Mouse (Mus musculus) adrenal gland, postnatal 4 days (tissue): ENCODE data around the gene D330045A20Rik. TPM values are rescaled to one million over a fixed set of nuclear protein-coding genes. Genes with fewer than 3 reads are reported as not detected.
"Not testable (repeated sequence)": the region's sequence is repeated elsewhere in the genome, so short reads cannot be mapped to it uniquely, and the experiment has no call there.

Experiments used
- DNase-seq, 2 experiments: peaks; one replicate each; pipeline ENCODE4 v3.0.0; 2021 to 2022; ENCODE audit warnings: low spot score in 2 of 2, mixed read lengths in 2 of 2
- long read RNA-seq, 2 experiments: library from polyadenylated mRNA; stranded (forward); transcript quantifications; one replicate each; pipeline ENCODE4 v2.0.0; 2021
- total RNA-seq, 2 experiments: library from RNA; stranded (reverse); gene quantifications; 2 replicates each; pipeline ENCODE4 v1.2.3; 2021

Gene D330045A20Rik
- 1 to 10 TPM in 1 of 2 experiments, under 1 TPM in 1; 0.98 to 1.2 TPM for total RNA-seq
- long read RNA-seq, experiment 1: 0 reads
- long read RNA-seq, experiment 2: 0 reads

DNA sequence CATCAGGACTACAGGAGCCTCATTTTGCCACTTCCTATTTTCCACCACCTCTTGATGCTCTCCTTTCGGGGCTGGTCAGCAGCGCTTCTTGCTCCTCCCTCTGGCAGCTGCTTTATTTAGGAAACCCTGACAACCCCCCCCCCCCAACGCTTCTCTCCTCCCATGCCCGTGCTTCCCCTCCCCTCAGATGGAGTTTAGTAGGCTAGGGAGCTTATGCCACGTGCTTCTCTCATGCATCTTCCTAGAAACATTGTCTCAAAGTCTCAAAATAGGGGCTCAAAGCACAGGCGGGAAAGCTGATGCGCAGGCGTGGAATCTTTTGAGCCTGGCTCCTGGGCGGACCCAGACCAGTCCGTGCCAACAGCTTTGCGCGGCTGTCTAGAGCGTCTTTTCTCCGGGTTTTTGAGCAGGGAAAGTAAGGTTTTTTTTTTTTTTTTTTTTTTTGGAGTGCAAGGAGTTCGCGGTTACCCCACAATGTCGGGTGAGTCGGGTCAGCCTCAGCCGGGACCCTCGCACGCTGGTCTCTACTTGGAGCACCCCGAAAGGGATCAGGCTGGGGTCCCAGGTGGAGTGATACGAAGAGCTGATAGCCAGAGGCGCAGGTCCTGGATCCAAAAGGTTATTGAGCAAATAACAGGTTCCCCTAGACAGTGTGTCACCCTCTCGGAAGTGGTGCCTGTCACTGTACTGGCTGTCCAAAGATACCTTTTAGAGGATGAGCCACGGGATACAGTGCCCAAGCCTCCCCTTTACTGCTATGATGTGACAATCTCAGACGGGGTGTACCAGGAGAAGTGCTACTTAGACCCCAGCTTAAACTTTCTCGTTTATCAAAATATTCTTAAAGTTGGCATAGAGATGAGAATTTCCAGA, at the start of gene D330045A20Rik:
TSS of gene D330045A20Rik (plus strand) at position 346 of the 873 bp plus-strand sequence.
- no peak for DNase-seq

DNA sequence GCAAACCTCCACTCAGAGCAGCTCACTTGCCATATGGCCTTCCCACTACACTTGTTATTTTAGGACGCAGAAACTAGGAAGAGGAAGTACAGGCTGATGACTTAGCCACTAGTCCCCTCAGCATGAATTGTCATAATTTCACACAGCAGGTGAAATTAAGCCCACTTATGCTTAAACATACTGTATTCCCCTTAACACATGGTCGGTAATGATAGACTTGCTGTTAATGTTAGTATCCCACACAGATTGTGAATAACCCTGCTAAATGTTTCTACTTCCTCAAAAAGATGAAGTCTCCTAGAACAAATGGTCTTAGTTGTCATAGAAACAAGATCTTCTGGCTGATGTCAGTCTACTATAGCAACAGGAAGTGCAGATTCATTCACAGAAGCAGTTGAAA, 47.6 kb upstream of the D330045A20Rik start:
- no peak for DNase-seq

DNA sequence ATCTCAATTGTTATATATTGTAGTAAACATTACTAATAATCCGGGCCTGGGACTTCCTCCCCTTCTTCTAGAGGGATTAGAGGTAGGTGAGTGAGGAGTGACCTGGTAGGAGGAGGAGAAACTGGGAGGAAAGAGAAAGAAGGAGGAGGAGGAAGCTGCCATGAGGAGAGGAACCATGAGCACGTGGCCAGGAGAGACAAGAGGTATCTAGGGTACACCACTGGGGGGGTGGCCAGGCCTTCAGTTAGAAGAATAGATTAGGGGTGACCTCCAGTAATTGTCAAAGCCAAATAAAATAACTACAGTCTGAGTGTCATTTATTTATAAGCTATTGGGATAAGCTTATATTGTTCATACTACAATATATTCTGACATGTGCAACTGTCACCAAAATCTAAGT, 45.0 kb upstream of the D330045A20Rik start:
- DNase-seq: no peak

DNA sequence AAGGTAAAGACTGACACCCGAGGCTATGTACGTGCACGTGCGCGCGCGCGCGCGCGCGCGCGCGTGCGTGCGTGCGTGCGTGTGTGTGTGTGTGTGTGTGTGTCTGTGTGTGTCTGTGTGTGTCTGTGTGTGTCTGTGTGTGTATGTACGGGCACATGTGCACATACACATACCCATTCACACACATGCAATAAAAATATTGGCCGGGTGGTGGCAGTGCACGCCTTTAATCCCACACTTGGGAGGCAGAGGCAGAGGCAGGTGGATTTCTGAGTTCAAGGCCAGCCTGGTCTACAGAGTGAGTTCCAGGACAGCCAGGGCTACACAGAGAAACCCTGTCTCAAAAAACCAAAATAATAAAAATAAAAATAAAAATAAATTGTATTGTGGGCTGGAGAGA, 39.1 kb upstream of the D330045A20Rik start:
- not testable (repeated sequence) for DNase-seq

DNA sequence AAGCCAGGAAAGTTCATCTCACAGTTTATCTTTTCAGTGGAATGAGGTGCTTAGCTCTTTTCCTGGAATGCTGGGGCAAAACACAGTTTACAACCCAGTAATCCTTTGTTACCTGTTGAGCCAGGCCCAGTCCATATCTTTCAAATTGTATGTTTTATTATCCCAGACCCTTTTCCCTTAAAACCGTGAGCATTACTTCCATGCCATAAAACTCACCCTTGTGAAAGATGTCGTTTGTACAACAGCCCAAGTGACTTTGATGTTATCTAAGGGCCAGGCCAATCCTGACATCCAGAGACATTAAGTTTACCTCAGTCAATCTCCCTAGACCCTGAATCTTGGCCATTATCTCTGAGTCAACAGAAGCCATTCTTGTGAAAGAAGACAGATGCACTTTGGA, 23.4 kb upstream of the D330045A20Rik start:
- no peak for DNase-seq

DNA sequence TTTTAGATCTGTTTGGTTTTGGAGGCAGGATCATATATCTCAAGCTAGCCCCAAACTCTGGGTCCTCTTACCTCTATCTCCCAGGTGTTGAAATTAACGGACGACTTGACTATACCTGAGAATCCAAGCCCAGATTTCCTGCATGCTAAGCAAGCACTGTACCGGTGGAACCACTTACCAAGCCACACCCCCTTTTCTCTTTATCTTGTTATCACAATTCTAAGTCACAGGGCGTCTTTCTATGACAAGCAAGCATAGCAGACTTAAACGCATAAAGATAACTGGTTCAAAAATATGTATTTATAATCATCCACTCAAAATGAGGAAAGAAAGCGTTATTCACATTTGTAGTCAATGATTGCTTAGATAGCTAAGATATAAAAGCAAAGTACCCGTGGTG, 1.9 kb downstream of the D330045A20Rik start:
- DNase-seq: no peak

DNA sequence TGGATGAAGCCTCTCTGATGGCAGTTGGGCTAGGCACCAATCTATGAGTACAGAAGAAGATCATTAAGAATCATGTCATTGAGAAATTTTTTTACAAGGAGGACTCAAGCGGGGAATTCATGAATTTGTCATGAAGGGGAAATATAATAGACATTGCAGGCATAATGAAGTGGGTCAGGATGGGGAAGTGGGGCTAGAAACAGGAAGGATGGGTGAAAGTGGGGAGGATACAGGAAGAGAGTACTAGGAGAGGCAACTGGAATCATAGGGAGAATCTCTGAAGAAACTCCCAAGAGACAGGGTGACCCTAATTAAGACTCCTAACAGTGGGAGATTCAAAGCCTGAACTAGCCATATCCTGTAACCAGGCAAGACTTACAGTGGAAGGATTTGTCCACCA, 4.8 kb downstream of the D330045A20Rik start:
- no peak for DNase-seq

DNA sequence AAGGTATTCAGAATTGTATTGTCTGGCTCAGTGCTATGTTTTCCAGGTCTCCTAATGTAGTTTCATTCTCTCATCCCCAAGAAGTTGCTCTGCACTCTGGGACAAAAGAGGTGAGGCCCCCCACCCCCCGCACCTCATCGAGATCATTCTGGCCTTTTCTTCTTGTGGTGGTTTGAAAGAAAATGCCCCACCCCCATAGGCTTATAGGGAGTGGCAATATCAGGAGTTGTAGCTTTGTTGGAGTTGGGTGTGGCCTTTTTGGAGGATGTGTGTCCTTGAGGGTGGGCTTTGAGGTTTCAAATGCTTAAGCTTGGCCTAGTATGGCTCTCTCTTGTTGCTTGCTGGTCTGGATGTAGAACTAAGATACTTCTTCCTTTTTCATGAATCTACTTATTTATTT, 36.0 kb downstream of the D330045A20Rik start:
- DNase-seq: no peak

DNA sequence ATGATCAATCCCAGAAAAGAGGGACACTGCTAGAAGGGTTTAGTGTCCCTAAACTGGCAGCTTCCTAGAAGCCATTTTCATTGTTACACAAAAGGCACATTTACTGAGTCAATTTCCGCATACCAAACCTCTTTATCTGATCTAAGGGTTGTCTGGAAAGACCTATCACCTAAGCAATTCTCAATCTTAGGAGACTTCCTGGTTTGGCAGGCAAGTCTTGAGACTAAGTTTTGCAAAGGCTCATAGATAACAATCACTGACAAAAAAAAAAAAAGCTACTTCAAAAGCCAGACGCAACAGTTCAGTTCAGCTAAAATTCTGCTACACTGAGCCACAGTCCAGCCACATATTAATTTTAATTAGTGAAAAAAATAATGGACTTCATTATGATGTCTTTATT, 39.1 kb downstream of the D330045A20Rik start:
- DNase-seq: no peak

DNA sequence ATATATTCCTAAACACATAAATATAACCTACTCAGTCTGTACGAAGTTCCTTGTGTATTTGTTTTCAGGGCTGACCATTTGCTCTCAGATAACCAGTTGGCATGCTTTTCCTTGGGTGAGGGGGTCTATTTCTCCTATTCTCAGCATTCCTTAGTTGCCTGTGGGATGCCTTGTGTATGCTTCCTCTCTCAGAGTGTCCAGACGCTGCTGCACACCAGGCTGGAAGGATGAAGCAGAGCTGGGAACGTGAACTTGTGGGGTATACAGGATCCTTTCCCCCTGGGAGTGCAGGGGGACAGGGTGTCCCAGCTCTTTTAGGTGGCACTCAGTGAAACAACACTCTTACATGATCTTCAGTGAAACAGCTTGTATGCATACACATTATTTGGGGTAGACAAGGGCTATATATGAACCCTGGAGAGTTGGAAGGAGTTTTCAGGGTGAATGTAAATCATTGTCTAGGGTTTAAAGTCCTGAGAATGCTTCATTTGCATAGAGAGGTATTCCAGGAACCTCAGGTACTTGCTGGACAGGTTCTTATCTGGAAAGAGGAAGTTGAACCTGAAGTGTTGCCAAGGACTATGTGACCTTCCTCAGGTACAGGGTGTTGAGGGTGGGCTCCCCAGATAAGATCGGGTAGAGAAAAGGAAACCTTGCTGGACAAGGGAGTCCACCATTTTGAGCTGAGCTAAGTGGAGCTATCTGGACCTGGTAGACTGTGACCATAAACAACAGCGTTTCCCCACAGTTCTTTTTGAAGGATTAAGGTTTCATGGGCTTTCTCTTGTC, 44.3 kb downstream of the D330045A20Rik start:
- no peak for DNase-seq

DNA sequence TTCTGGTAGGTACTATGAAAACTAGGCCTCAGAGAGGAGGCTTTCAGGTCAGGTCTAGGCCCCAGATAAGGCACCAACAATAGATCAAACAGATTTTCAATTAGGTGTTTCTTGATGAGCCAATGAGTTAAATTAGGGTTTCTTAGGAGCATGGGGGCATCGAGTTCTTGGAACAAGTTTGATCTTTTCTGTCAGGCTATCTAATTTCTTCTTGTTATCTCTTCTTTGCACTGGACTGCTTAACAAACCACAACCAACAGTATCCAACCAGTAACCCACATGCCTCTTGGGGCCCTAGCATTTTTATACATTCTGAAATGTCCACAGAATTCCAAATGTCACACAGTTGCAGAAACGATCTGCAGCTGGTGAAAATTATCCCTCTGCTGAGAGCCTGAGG, 45.6 kb downstream of the D330045A20Rik start:
- no peak for DNase-seq

DNA sequence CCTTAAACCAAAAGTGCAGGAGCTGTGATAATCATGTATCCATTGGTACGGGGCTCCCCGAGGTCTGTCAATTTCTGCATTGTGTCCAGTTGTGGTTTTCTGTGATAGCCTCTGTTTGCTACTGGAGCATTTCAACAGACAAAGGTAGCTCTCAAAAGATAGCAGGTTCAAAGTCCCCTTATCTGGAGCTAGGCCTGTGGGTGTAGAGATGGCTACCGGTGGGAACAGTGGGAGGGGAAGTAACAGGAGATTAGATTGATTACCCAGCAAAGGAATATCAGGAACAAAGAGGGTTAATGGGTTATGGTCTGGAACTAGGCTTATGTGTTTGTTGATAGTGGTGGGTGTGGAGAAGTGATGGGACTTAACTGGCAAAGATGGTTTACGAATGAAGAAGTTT, 46.8 kb downstream of the D330045A20Rik start:
- DNase-seq: no peak

DNA sequence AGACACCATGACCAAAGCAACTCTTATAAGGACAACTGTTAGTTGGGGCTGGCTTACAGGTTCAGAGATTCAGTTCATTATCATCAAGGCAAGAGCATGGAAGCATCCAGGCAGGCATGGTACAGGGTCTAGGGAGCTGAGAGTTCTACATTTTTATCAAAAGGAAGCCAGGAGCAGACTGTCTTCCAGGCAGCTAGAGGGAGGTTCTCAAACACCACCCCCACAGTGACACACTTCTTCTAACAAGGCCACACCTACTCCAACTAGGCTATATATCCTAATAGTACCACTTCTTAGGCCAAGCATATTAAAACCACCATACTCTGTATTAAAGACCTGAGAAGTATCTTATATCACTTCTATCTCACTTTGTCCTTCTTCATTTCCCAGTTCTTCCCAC, 49.5 kb downstream of the D330045A20Rik start:
- no peak for DNase-seq

DNA sequence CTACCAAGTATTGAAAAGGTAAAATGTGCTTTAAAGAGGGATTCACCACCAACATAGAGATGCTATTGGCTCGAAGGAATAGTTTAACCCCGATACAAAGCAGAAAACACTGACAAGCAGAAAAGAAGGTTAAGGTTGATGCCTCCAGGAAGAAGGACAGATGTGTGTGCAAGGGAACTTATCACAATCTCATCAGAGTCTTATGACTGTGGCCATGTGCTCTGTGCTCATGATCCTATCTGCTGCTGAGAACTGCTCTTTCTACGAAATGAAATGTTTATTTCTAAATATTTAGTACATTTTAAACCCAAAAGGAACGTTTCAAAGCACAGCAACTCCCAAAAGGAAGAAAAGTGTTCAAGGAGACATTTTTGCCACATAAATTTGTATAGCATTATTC, 52.1 kb downstream of the D330045A20Rik start:
- no peak for DNase-seq

DNA sequence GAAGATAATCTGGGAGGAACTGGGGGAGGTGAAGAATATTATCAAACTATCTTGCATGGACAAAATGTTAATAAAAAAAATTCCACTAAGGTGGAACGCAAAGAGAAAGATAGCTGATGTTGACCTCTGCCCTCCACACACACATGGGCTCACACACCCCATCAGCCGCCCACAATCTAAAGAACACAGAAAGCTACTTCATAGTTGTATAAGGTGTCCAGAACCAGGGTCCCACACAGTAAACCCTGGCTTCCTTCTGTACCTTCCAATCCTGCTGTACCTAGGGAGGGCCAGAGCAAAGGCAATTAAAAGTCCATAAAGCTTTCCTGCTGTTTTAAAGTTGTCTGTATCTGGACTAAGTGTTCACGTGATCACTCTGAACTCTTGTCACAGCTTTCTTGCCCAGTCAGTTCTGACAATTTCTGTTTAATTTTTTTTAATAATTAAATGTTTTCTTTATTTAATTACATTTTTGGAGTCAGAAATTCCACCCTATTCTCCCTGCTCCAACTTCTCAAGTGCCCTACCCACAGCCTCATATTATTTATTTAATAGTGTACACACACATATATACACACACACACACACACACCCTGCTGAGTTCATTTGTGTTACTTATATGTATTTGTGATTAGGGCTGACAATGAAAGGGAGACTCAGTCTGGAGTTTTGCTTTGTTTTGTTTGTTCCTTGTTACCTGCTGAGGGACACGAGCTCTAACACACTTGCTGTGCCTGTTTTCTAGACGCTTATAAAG, 57.7 kb downstream of the D330045A20Rik start:
- no peak for DNase-seq

DNA sequence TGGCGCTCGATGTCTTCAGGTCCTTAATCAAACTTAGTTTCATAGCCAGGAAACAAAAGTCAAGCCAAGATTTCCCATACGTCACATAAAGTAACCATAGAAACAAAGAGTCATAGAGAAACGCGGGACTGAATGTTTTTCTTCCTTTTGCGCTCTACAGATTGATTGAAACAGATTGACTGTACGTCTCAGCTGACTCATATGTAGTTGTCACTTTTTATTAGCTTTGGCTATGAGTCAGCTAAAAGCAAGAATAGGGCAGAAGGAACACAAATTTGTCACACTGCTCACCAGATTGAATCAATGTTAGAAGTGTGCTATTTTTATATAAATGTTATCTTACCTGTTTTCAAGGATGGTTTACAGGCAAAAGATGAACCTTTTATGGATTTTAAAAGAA, 63.6 kb downstream of the D330045A20Rik start:
- DNase-seq: no peak

DNA sequence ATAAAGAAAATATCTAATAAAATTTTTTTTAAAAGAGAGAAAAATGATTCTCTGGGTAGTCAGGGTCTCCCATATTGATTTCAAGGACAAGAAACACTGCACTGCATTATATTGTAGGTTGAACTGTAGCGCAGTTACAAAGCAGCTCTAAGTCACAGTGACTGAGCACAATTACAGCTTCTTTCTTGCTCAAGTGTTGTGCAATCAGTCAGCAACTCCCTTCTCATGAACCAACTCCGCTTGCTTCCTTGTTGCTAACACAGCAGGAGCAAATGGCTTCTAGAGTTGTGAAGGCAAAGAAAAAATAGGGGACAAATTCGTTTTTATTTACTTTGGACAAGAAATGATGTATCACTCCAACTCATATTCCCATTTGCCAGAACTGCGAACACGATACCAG, 70.3 kb downstream of the D330045A20Rik start:
- no peak for DNase-seq

DNA sequence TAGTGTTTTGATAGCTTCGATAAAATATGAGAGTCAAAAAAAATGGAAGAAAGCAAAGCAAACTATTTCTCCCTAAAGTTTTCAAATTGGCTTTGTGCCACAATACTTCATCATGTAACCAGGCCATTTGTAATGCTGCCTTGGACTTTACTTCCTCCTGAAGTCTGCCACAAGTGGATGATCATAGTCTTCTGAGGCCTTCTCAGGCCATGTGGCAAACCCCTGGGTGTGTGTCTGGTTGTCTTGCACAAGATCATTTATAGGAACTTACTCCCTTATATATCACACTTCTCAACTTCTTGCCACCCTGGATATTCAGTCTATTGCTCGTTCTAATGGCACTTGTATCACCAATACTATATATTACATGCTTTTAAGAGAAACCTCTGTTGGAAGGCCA, 71.9 kb downstream of the D330045A20Rik start:
- DNase-seq: no peak

DNA sequence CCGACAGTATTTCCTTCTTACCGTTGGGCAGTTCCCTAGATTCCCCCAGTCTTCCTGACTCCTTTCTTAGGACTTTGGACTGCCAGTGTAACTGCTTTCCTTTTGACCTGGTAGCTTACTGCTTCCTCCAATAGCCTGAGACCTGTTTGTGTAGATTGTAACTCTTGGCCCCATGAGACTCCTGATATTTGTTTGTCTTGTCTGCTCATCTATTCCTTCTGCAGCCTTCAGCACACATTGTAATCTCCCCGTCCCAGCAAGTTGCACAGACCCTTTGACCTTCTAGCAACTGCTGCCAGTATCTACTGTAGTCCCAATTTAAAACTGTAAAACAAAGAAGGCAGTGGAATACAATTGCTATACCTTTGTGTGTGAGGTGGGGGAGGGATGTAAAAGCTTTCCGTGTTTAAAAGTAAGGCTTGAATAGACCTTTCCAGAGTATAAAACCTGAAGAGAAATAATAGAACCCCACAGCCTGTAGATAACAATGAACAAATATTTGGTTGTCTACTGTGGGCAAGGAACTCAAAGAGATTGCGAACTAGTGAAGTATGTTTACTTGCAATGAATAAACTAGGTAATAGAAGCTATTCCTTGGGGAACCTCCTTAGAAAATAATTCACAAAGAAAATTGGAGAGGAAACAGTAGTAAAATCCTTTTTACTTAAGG, 82.2 kb downstream of the D330045A20Rik start:
- DNase-seq: no peak

DNA sequence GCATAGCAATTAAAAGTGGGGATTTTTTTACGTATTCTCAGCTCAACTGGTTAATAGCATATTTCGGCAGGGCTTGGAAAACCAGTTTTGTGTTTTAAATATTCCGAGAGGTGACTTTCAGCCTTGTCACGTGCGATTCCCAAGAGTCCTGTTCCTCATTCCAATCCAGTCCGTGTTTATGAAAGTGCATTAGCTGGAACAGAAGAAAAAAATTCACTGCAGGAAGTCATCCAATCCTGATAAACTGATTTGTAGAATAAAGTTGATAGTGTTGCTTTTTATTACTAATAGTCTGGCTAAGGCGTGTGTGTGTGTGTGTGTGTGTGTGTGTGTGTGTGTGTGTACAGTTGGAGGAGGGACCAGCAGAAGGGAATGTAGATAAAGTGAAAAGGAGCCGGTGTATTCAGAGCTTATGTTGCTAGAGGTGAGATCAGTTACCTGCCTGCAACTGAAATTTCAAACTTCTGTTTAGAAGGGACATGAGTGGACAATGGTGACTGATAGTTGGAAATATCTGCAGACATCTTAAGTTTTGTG, 82.8 kb downstream of the D330045A20Rik start, which contains the start of gene Rnf128:
TSS of gene Rnf128 (plus strand) at position 392 of the 537 bp plus-strand sequence.
- no peak for DNase-seq

DNA sequence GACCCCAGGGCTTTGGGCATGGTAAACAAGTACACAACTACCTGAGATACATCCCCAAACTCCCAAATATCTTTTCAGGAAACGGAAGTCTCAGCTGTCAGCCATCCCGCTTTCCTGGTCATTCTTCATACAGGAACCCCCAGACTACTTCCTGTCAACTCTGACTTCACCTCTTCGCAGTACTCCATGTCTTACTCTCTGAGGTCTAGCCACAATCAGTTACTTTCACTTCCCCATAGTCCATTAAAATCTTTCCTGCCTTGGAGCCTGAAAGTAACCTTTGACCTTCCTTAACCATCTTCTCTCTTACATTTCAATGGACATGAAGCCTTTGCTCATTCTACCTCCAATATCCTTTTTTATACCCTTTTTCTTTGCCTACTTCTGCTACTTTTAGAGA, 89.9 kb downstream of the D330045A20Rik start:
- no peak for DNase-seq
